Mouse (Mus musculus): ENCODE data around the gene Kcnq5. TPM values are rescaled to one million over a fixed set of nuclear protein-coding genes. Genes with fewer than 3 reads are reported as not detected.

The Kcnq5 gene
- polyA plus RNA-seq, 1 experiment from 2014 or later = 1.3 TPM

DNA sequence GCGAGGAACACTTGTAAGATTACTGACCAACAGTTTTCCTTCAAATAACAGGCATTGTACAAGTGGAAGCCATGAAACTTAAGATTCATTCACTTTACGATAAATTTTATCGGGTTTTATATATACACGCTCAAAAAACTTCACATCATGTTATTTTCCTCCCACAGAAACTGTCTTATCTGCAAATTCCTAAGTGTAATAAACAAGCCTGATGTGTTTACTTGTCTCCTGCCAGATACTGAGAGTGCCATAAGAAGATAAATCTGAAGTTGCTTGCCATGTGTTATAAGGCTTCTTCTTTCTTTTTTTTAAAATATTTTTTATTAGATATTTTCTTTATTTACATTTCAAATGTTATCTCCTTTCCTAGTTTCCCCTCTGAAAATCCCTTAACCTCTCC, 34.6 kb downstream of the Kcnq5 start:
- H3K27me3 ChIP-seq (replicated peaks; ENCODE audit: low read depth, poor library complexity, severe bottlenecking) = no peaks in the 10 kb centered on the region
- WGBS = 93% methylated on average over 4 of the region's 4 CpGs

DNA sequence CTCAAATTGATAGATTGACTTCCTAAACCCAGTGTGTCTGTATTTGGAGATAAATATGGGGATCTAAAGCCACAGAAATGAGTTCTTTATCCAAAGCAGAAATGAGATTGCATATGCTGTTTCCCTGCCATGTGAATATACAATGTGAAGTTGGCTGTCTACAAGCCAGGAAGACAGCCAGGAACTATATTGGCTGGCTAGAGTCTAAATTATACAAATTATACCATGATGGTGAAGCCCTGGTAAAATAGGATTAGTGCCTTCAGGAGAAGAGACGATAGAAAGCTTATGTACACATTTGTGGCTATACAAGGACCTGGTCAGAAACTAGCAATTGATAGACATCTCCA, 38.5 kb downstream of the Kcnq5 start:
- Histone ChIP-seq H3K4me1 (no peaks in the 10 kb centered on the region), H3K27me3 (replicated peaks; ENCODE audit: low read depth, poor library complexity, severe bottlenecking) (no peaks in the 10 kb centered on the region), H3K4me3 (no peak overlapping the region), H3K27ac (replicated peaks) (no peak overlapping the region), H3K9me3 (no peaks in the 10 kb centered on the region), H3K36me3 (replicated peaks) (no peaks in the 10 kb centered on the region)
- no peak for DNase-seq (ENCODE audit: low spot score)
- WGBS = 93% methylated on average over 1 of the region's 1 CpGs

More for the DNA sequence above, 34.6 kb downstream of the Kcnq5 start:
- no peaks in the 10 kb centered on the region for H3K9me3 ChIP-seq
- H3K27ac ChIP-seq (replicated peaks) = no peak overlapping the region
- no peak overlapping the region for H3K4me3 ChIP-seq
- no peaks in the 10 kb centered on the region for H3K4me1 ChIP-seq
- no peaks in the 10 kb centered on the region for H3K36me3 ChIP-seq (replicated peaks)
- DNase-seq (ENCODE audit: low spot score) = no peak

DNA sequence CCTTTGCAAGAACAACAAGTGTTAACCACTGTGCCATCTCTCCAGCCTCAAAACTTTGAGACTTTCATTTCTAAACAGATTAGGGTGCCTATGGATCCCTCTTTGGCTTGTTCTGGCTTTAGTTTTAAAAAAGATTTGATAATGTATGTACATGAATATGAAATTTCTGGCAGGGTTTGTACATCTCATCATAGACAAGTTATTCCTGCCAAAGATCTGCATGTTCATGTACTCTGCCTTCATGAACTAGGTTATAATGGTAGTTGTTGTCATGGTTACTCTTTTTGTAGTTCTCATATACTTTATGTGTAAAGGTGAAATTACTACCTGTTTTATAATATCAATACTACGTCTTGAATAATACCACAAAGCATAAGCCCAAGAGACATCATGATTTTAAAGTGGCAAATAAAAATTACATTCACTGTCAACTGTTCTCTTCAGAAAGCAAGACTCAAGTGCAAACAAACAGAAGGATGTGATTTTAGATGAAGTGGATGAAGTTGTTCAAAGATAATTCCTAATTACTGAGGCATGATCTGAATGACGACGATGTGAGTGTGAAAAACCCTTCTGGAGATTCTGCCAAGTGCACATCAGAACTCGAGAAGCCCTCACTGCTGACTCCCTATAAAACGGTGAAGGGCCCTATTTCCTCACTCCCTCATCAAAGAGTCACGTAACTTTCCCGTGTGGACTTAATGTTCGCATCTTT, 39.0 kb downstream of the Kcnq5 start:
- DNase-seq (ENCODE audit: low spot score) = no peak
- H3K4me1 ChIP-seq = no peaks in the 10 kb centered on the region
- WGBS = 89% methylated on average over 8 of the region's 8 CpGs
- no peaks in the 10 kb centered on the region for H3K9me3 ChIP-seq
- no peaks in the 10 kb centered on the region for H3K27me3 ChIP-seq (replicated peaks; ENCODE audit: low read depth, poor library complexity, severe bottlenecking)
- H3K36me3 ChIP-seq (replicated peaks) = no peaks in the 10 kb centered on the region
- no peak overlapping the region for H3K27ac ChIP-seq (replicated peaks)
- no peak overlapping the region for H3K4me3 ChIP-seq

DNA sequence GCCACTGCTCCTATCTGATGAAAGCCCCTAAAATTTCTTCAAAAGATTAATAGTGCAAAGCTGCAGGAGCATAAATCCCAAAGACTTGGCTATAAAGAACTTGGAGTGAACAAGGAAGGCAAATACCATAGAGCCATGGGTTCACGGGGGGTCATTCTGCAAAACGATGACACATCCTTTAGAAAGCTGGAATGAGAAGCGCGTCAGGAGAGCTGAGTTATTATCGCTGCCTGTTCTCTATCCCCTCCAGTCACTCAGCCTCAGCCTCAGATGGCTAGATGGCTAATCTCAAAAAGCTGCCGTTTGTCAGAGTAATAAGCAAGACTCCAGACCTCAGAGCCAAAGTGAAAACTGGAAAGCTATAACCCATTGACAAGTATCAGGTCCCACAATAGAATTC, 42.5 kb downstream of the Kcnq5 start:
- WGBS = 81% methylated on average over 6 of the region's 6 CpGs
- Histone ChIP-seq H3K27me3 (replicated peaks; ENCODE audit: low read depth, poor library complexity, severe bottlenecking) (no peaks in the 10 kb centered on the region), H3K36me3 (replicated peaks) (no peaks in the 10 kb centered on the region), H3K9me3 (no peaks in the 10 kb centered on the region), H3K4me3 (no peak overlapping the region), H3K27ac (replicated peaks) (no peak overlapping the region), H3K4me1 (no peaks in the 10 kb centered on the region)
- no peak for DNase-seq (ENCODE audit: low spot score)

DNA sequence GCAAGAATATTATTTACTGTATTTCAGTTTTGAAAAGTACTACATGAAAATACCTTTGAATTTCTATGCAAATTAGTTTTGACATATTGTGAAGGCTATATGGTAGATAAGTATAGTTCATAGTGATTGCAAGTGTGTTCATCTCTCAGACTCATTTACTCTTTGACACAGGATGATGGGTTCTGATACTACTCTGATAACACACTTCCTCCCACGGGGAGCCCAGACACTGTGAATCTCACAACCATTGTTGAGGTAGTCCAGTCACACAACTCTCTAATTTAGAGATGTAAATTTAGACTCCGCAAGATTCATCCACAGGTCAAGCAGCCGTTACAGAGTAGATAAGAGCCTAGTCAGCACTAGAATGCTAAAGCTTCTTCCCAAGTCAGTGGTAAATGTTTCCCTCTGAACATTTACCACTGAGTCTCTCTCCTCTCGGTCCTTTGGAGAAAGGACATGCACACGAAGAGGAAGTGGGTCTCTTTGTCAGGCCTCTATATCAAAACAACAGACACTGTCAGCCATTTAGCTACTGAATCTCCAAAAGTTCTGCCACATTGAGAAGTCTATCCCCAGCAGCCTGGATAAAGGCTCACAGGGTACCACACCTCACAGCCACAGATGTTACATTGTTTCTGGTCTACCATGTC, 65.5 kb downstream of the Kcnq5 start:
- no peaks in the 10 kb centered on the region for H3K36me3 ChIP-seq (replicated peaks)
- no peaks in the 10 kb centered on the region for H3K27me3 ChIP-seq (replicated peaks; ENCODE audit: low read depth, poor library complexity, severe bottlenecking)
- whole genome bisulfite sequencing = 76% methylated on average over 5 of the region's 5 CpGs
- H3K4me1 ChIP-seq = no peaks in the 10 kb centered on the region
- no peak for DNase-seq (ENCODE audit: low spot score)
- H3K27ac ChIP-seq (replicated peaks) = no peak overlapping the region
- no peaks in the 10 kb centered on the region for H3K9me3 ChIP-seq
- H3K4me3 ChIP-seq = no peak overlapping the region

DNA sequence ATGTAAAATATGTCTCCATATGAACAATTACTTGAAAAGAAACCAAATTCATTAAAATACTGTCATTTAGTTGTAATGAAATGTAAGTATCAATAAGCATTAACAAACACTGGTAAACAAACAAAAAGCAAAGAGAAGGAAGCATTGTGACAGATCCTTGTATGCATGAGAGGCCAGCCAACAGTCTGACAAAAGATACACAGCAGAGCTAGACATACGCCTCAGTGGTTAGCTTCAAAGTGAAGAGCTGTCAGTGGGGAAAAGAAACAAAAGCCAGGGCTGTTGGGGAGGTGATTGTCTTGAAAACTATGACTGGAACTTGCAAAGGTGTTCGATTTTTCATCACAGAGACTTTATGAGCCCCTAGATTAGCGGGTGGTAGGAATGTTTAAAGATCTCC, 78.0 kb downstream of the Kcnq5 start:
- H3K4me3 ChIP-seq = no peak overlapping the region
- H3K36me3 ChIP-seq (replicated peaks) = no peaks in the 10 kb centered on the region
- H3K9me3 ChIP-seq = no peaks in the 10 kb centered on the region
- no peak overlapping the region for H3K27ac ChIP-seq (replicated peaks)
- H3K27me3 ChIP-seq (replicated peaks; ENCODE audit: low read depth, poor library complexity, severe bottlenecking) = no peaks in the 10 kb centered on the region
- H3K4me1 ChIP-seq = 0 out of 2 replicates have a peak, but pooled peaks cover 2% of the 10 kb centered on the region
- DNase-seq (ENCODE audit: low spot score) = no peak
- WGBS = 75% methylated on average over 3 of the region's 3 CpGs

DNA sequence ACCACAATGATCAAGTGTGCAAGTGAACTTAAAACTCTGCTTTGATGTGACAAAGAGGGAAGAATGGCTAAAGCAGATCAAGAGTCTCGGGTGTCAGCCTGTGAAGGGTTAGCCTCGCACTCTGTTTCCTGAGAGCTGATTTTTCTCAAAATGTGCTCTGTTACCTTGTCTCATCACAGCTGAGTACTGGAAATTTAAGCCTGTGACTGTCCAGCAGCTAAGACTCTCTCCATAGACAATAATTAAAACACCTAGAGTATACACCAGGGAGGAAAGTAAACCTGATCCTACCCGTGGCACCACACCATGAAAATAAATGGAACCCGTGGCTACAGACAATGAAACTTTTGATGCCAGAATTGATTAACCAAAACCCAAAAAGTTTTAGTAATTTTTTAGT, 90.9 kb downstream of the Kcnq5 start:
- Histone ChIP-seq H3K9me3 (no peaks in the 10 kb centered on the region), H3K4me3 (no peak overlapping the region), H3K4me1 (no peaks in the 10 kb centered on the region), H3K27me3 (replicated peaks; ENCODE audit: low read depth, poor library complexity, severe bottlenecking) (no peaks in the 10 kb centered on the region), H3K36me3 (replicated peaks) (no peaks in the 10 kb centered on the region), H3K27ac (replicated peaks) (no peak overlapping the region)
- no peak for DNase-seq (ENCODE audit: low spot score)
- WGBS = 51% methylated on average over 4 of the region's 4 CpGs

DNA sequence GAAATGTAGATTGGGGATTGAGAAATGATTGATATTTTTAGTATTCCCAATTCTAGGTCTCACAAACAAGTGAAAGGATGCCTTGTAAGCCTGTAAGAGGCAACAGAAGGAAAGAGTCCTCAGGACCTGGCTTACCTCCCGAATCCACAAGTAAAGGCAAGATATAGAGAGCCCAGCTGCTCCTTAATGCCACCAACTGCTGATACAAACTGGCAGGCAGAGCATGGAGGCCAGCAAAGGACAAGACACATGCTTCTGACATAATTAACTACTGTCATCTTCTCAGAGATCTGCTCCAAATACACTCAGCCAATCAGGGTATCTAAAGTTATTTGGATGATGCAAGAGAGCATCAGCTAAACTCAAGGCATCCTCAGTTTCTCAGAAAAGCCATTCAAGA, 93.3 kb downstream of the Kcnq5 start:
- WGBS = 74% methylated on average over 1 of the region's 1 CpGs
- no peak overlapping the region for H3K27ac ChIP-seq (replicated peaks)
- H3K4me3 ChIP-seq = no peak overlapping the region
- H3K4me1 ChIP-seq = no peaks in the 10 kb centered on the region
- no peaks in the 10 kb centered on the region for H3K36me3 ChIP-seq (replicated peaks)
- H3K9me3 ChIP-seq = no peaks in the 10 kb centered on the region
- H3K27me3 ChIP-seq (replicated peaks; ENCODE audit: low read depth, poor library complexity, severe bottlenecking) = no peaks in the 10 kb centered on the region
- DNase-seq (ENCODE audit: low spot score) = no peak

DNA sequence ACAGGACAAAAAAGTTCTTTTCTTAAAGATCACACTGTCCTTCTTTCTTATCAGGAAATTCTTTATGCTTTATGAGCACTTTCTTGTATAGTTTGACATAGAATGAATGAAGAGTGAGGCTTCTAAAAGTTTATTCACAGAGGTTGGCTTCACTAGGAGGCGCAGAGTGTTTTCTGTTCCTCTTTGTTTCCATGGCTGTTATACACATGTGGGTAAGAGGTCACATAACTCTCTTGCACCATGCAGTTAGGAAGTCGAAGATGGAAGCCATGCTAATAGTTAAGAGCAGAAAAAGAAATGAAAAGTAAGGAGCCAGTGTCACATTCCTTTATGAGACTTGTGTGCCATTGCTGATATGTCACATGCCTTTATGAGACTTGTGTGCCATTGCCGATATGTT, 105.3 kb downstream of the Kcnq5 start:
- Histone ChIP-seq H3K36me3 (replicated peaks) (no peaks in the 10 kb centered on the region), H3K27me3 (replicated peaks; ENCODE audit: low read depth, poor library complexity, severe bottlenecking) (no peaks in the 10 kb centered on the region), H3K9me3 (no peaks in the 10 kb centered on the region), H3K4me1 (no peaks in the 10 kb centered on the region), H3K27ac (replicated peaks) (no peak overlapping the region), H3K4me3 (no peak overlapping the region)
- 75% methylated on average over 3 of the region's 3 CpGs for WGBS
- DNase-seq (ENCODE audit: low spot score) = no peak

DNA sequence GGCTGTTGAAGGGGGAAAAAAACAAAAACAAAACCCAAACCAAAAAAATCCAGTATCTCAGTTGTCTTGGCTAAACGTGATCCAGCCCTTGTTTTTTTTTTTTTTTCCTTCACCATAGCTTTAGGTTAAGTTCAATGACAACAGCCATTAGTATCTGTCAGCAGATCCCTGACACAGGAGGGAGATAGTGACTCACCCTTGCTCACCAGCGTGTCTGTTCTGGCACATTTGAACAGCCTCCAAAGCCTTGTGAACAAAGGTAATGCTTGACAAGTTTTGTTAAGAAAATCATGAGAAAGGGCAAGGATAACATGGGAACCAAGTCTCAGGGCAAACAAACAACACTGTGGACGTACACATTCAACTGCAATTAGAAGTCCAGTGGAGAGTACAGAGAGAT, 123.2 kb downstream of the Kcnq5 start:
- no peaks in the 10 kb centered on the region for H3K36me3 ChIP-seq (replicated peaks)
- H3K4me1 ChIP-seq = peaks cover 3% of the 10 kb centered on the region; the same call in 1 of the 2 replicates
- H3K27ac ChIP-seq (replicated peaks) = no peak overlapping the region
- H3K4me3 ChIP-seq = no peak overlapping the region
- DNase-seq (ENCODE audit: low spot score) = no peak
- WGBS = 46% methylated on average over 3 of the region's 3 CpGs
- no peaks in the 10 kb centered on the region for H3K9me3 ChIP-seq
- H3K27me3 ChIP-seq (replicated peaks; ENCODE audit: low read depth, poor library complexity, severe bottlenecking) = no peaks in the 10 kb centered on the region

DNA sequence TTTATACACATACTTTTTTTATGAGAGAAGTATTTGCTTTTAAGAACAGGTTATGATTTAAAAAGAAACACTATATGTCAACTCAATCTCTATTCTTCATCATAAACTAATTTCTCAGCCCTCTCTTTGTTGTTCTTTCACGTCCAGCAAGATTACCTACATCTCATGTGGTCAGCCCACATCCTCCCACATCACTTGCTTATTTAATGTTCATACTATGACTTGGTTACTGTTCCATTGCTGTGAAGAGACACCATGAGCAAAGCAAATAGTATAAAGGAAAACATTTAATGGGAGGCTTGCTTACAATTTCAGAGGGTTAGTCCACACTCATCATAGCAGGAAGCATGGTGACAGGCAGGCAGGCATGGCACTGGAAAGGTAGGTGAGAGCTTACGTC, 124.4 kb downstream of the Kcnq5 start:
- WGBS = 77% methylated on average over 2 of the region's 2 CpGs
- no peak overlapping the region for H3K27ac ChIP-seq (replicated peaks)
- no peaks in the 10 kb centered on the region for H3K9me3 ChIP-seq
- no peak overlapping the region for H3K4me3 ChIP-seq
- no peak for DNase-seq (ENCODE audit: low spot score)
- no peaks in the 10 kb centered on the region for H3K36me3 ChIP-seq (replicated peaks)
- H3K4me1 ChIP-seq = peaks cover 3% of the 10 kb centered on the region; the same call in 1 of the 2 replicates
- H3K27me3 ChIP-seq (replicated peaks; ENCODE audit: low read depth, poor library complexity, severe bottlenecking) = no peaks in the 10 kb centered on the region

DNA sequence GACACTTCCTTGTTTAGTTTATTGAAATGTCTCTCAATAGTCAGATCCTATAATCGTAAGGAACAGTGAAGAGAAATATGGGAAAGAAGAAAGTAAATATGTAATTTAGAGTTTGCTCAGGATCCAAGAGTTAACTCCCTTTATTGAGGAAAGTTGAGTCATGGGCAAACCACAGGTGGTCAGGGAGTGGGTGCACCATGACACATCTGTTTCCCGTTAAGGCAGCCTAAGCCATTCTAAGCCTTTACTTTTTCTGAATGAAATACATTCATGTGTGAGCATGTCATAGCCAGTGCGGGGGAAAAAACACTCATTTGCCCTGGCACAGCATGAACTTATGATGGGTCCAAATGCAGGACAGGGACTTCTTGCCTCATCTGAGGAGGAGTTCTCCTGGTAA, 125.4 kb downstream of the Kcnq5 start:
- Histone ChIP-seq H3K36me3 (replicated peaks) (no peaks in the 10 kb centered on the region), H3K9me3 (no peaks in the 10 kb centered on the region), H3K4me3 (no peak overlapping the region), H3K27ac (replicated peaks) (no peak overlapping the region), H3K4me1 (peaks cover 3% of the 10 kb centered on the region; the same call in 1 of the 2 replicates), H3K27me3 (replicated peaks; ENCODE audit: low read depth, poor library complexity, severe bottlenecking) (no peaks in the 10 kb centered on the region)
- 70% methylated on average over 3 of the region's 3 CpGs for WGBS
- peak; percentile 14 for DNase-seq (ENCODE audit: low spot score)

DNA sequence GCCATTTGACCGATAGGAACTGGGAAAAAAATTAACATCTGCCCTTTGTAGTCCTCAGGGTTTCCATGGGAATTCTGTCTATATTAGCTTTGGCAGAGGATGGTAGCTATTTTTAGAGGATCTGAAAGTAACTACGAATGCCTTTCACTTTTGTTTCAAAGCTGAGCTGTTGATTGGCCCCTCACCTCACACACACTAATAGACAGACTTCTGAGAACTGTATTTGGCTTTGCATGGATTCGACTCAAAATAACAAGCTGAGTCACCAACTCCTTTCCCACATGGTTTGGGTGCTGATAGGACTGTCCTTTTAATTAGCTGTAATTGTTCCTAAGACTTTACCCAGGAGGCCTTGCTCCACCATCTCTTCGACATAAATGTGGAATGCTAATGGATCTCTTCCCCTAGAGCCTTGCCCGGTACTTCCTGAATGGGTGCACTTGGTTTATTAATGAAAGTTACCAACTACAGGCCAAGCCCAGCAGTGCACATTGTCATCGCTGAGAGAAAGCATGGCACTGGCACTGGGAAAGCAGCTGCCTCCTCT, 131.8 kb downstream of the Kcnq5 start:
- no peaks in the 10 kb centered on the region for H3K4me1 ChIP-seq

More for the DNA sequence above, 131.8 kb downstream of the Kcnq5 start:
- Histone ChIP-seq H3K9me3 (no peaks in the 10 kb centered on the region), H3K27me3 (replicated peaks; ENCODE audit: low read depth, poor library complexity, severe bottlenecking) (no peaks in the 10 kb centered on the region), H3K36me3 (replicated peaks) (no peaks in the 10 kb centered on the region), H3K4me3 (no peak overlapping the region), H3K27ac (replicated peaks) (no peak overlapping the region)
- 79% methylated on average over 6 of the region's 6 CpGs for WGBS
- no peak for DNase-seq (ENCODE audit: low spot score)

All from embryonic facial prominence, embryonic 10.5 days (tissue).